Mouse (Mus musculus) stomach, postnatal 0 days (tissue): ENCODE measurements around the gene Rad18.
"Not testable (repeated sequence)": the region's sequence is repeated elsewhere in the genome, so short reads cannot be mapped to it uniquely, and the experiment has no call there.

Source experiments
- CTCF ChIP-seq: IDR thresholded peaks from 2 replicates; pipeline ENCODE4 v1.5.1; 2016; ENCODE audit warnings: antibody characterized with exemption, low read depth, mild to moderate bottlenecking, moderate library complexity
- EP300 ChIP-seq: optimal IDR thresholded peaks from 2 replicates; pipeline ENCODE3; 2016; ENCODE audit warnings: antibody characterized with exemption

- not testable (repeated sequence) for TF ChIP-seq EP300, CTCF
Observed at GRCm38 (mm10) chr6:112702296-112702695, 5.8 kb upstream of the Rad18 start.
